Mouse (Mus musculus) lung, postnatal 0 days (tissue): ENCODE data around the gene Nat8f2.

Experiments used
- CTCF ChIP-seq: IDR thresholded peaks from 2 replicates; pipeline ENCODE4 v1.5.1; 2016; ENCODE audit warnings: antibody characterized with exemption, mild to moderate bottlenecking
- EP300 ChIP-seq: IDR thresholded peaks from 2 replicates; pipeline ENCODE4 v1.6.1; 2016; ENCODE audit warnings: antibody characterized with exemption, mild to moderate bottlenecking, control low read depth

- TF ChIP-seq CTCF: no peak
- no peak for TF ChIP-seq EP300
Observed at GRCm38 (mm10) chr6:85861247-85861646, 7.7 kb downstream of the Nat8f2 start.
